Mouse (Mus musculus) stomach, postnatal 0 days (tissue): ENCODE data around the gene Zswim3.

Experiments
- CTCF ChIP-seq: IDR thresholded peaks from 2 replicates; pipeline ENCODE4 v1.5.1; 2016; ENCODE audit warnings: antibody characterized with exemption, low read depth, mild to moderate bottlenecking, moderate library complexity
- EP300 ChIP-seq: optimal IDR thresholded peaks from 2 replicates; pipeline ENCODE3; 2016; ENCODE audit warnings: antibody characterized with exemption

GRCm38 (mm10) chr2:164822636-164823165 is 17.8 kb downstream of the Zswim3 start, which contains the start of gene Zswim1:
- TF ChIP-seq CTCF (peak; percentile 18), EP300 (no peak)
